Mouse (Mus musculus) lung, embryonic 15.5 days (tissue): ENCODE results near the gene Ypel2. TPM values are rescaled to one million over a fixed set of nuclear protein-coding genes. Genes with fewer than 3 reads are reported as not detected.

ENCODE experiments used
- ATAC-seq: fragments of 200-750 bp; cut with Nextera tagmentation; 2 replicates; pipeline ENCODE4 v1.8.0; 2017; ENCODE audit warnings: moderate number of reproducible peaks, borderline replicate concordance; ENCODE audit not compliant: low FRiP score, low TSS enrichment; ENCODE audit errors: extremely low read depth
- H3K27ac ChIP-seq: fragments of 300-500 bp; sonication (generic); 2 replicates; pipeline ENCODE4 v1.5.1; 2015; ENCODE audit warnings: moderate library complexity, mild to moderate bottlenecking, inconsistent platforms
- H3K27me3 ChIP-seq: fragments of 300-500 bp; sonication (generic); 2 replicates; pipeline ENCODE4 v1.6.1; 2015; ENCODE audit warnings: inconsistent platforms
- H3K36me3 ChIP-seq: fragments of 300-500 bp; sonication (generic); 2 replicates; pipeline ENCODE4 v1.6.1; 2015; ENCODE audit warnings: inconsistent platforms
- H3K4me1 ChIP-seq: fragments of 300-500 bp; sonication (generic); 2 replicates; pipeline ENCODE4 v1.6.1; 2015; ENCODE audit warnings: inconsistent platforms
- H3K4me2 ChIP-seq: fragments of 300-500 bp; sonication (generic); 2 replicates; pipeline ENCODE4 v1.6.1; 2015; ENCODE audit warnings: inconsistent platforms, mild to moderate bottlenecking, moderate library complexity
- H3K4me3 ChIP-seq: fragments of 300-500 bp; sonication (generic); 2 replicates; pipeline ENCODE4 v1.5.1; 2015; ENCODE audit warnings: mild to moderate bottlenecking, inconsistent platforms
- H3K9ac ChIP-seq: fragments of 300-500 bp; sonication (generic); 2 replicates; pipeline ENCODE4 v1.6.1; 2015; ENCODE audit warnings: inconsistent platforms
- H3K9me3 ChIP-seq: fragments of 300-500 bp; sonication (generic); 2 replicates; pipeline ENCODE4 v1.6.1; 2016; ENCODE audit warnings: inconsistent platforms
- WGBS: fragments of 180-500 bp; shearing (Covaris S2); methylation state at CpG from one replicate; pipeline ENCODE4 v1.1.7; 2015; 5-methylcytosine and 5-hydroxymethylcytosine counted together
- polyA plus RNA-seq: library from polyadenylated mRNA; unstranded; fragments of >200 nt; fragmentation: Nextera tagmentation; extraction: Ambion mirVana; gene quantifications from 2 replicates; pipeline ENCODE4 v1.2.1, GENCODE M21; 2015

Gene Ypel2
- polyA plus RNA-seq, 1 experiment from 2014 or later, result 9.4 TPM

DNA sequence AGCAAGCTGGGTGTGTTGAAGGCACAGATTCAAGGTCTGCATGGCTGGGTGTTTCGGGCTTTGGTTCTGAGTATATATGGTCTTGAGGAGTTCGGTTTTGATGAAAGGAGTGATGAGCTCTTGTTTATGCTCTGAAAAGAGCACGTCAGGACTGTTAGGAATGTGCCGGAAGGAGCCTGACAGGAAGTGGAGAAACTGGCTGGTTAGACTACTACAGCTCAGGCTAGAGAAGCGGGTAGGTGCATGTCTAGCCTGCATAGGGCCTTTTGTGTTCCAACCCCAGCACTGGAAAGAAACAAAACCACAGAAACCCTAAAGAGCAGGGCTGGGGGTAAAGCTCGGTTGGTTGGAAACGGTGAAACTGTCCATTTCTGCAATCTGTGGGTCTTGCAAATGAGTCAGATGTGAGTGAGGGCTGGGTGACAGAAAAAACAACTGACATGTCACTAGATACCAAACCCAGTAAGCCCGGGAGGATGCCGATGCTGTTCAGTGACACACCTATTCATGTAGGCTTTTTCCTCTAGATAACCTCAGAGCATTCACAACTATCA is 68.3 kb downstream of the Ypel2 start:
- peaks cover 9% of the 10 kb centered on the region; the same call in 1 of the 2 replicates for H3K4me1 ChIP-seq
- H3K4me3 ChIP-seq, result no peak overlapping the region
- WGBS, result 62% methylated on average over 9 of the region's 9 CpGs
- no peaks in the 10 kb centered on the region for H3K36me3 ChIP-seq
- H3K9me3 ChIP-seq, result no peaks in the 10 kb centered on the region
- ATAC-seq, result no peak
- H3K9ac ChIP-seq, result no peak overlapping the region
- H3K27me3 ChIP-seq, result no peaks in the 10 kb centered on the region
- H3K27ac ChIP-seq, result no peak overlapping the region
- H3K4me2 ChIP-seq, result no peak overlapping the region

GRCm38 (mm10) chr11:86924629-86925028 is 68.9 kb downstream of the Ypel2 start:
- no peaks in the 10 kb centered on the region for H3K9me3 ChIP-seq
- H3K27ac ChIP-seq, result no peak overlapping the region
- H3K27me3 ChIP-seq, result no peaks in the 10 kb centered on the region
- no peak overlapping the region for H3K9ac ChIP-seq
- ATAC-seq, result no peak
- peaks cover 10% of the 10 kb centered on the region; the same call in 1 of the 2 replicates for H3K4me1 ChIP-seq
- H3K36me3 ChIP-seq, result no peaks in the 10 kb centered on the region
- no peak overlapping the region for H3K4me2 ChIP-seq
- 79% methylated on average over 3 of the region's 3 CpGs for WGBS
- no peak overlapping the region for H3K4me3 ChIP-seq

DNA sequence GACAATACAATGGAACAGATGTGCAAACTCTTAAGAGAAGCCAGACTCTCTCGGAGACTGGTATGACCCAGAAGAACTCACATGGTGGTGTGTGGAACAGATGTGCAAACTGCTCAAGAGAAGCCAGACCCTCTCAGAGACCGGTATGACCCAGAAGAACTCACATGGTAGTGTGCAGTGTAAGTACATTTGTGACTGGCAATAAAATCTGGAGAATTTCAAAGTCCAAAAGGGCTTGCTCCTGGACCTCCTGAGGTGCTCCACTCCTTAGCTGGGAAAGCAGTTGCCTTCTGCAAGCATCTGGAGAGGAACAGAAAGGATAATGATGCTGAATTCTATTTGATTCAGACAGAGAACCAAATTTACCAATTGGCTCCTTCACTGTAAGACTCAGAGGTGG is 69.9 kb downstream of the Ypel2 start:
- Histone ChIP-seq H3K4me2 (no peak overlapping the region), H3K4me3 (no peak overlapping the region), H3K27ac (no peak overlapping the region), H3K9ac (no peak overlapping the region), H3K36me3 (no peaks in the 10 kb centered on the region), H3K4me1 (peaks cover 10% of the 10 kb centered on the region; the same call in 1 of the 2 replicates), H3K9me3 (no peaks in the 10 kb centered on the region), H3K27me3 (no peaks in the 10 kb centered on the region)
- no peak for ATAC-seq
- WGBS, result 66% methylated on average over 2 of the region's 2 CpGs

DNA sequence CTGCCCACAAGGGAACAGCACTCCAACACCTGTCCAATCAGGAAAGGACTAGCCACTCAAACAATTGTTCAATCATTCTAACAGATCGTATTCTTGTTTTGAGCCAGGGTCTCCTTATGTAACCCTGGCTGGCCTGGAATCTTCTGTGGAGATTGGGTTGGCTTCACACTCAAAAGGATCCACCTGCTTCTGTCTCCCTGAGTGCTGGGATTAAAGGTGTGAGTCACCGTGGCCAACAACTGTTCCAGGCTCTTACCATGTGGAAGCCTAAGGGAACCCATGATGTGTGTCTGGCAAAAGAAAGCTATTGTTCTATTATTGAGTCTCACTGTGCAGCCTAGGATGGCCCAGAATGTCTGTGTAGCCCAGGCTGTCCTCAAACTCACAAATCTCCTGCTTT is 71.5 kb downstream of the Ypel2 start:
- Histone ChIP-seq H3K27ac (no peak overlapping the region), H3K4me2 (no peak overlapping the region), H3K9me3 (no peaks in the 10 kb centered on the region), H3K27me3 (no peaks in the 10 kb centered on the region), H3K36me3 (no peaks in the 10 kb centered on the region), H3K9ac (no peak overlapping the region), H3K4me1 (peaks cover 10% of the 10 kb centered on the region; the same call in 1 of the 2 replicates), H3K4me3 (no peak overlapping the region)
- ATAC-seq, result no peak
- WGBS, result 86% methylated on average over 2 of the region's 2 CpGs

DNA sequence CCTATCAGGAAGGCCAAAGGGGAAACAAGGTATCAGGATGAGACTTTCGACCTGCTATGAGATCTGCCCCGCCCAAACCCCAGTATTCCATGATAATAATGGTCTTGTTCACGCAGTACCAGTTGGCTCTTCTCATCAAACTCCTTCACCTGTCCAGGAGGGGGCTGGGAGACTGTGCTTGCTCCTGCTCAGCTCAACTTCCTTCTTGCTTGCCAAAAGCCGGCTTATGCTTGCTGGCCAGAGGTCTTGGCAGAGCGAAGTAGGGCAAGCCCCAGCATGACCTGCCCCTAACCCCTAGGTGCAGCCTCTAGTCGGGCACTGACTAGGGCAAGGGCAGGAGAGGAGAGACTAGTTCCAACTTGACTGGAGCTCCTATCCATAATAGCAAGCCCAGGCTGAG is 72.2 kb downstream of the Ypel2 start:
- WGBS, result 74% methylated on average over 6 of the region's 6 CpGs
- H3K36me3 ChIP-seq, result no peaks in the 10 kb centered on the region
- no peaks in the 10 kb centered on the region for H3K9me3 ChIP-seq
- H3K4me1 ChIP-seq, result peaks cover 10% of the 10 kb centered on the region; the same call in 1 of the 2 replicates
- ATAC-seq, result no peak
- H3K27ac ChIP-seq, result no peak overlapping the region
- no peak overlapping the region for H3K4me2 ChIP-seq
- H3K9ac ChIP-seq, result no peak overlapping the region
- no peaks in the 10 kb centered on the region for H3K27me3 ChIP-seq
- H3K4me3 ChIP-seq, result no peak overlapping the region

DNA sequence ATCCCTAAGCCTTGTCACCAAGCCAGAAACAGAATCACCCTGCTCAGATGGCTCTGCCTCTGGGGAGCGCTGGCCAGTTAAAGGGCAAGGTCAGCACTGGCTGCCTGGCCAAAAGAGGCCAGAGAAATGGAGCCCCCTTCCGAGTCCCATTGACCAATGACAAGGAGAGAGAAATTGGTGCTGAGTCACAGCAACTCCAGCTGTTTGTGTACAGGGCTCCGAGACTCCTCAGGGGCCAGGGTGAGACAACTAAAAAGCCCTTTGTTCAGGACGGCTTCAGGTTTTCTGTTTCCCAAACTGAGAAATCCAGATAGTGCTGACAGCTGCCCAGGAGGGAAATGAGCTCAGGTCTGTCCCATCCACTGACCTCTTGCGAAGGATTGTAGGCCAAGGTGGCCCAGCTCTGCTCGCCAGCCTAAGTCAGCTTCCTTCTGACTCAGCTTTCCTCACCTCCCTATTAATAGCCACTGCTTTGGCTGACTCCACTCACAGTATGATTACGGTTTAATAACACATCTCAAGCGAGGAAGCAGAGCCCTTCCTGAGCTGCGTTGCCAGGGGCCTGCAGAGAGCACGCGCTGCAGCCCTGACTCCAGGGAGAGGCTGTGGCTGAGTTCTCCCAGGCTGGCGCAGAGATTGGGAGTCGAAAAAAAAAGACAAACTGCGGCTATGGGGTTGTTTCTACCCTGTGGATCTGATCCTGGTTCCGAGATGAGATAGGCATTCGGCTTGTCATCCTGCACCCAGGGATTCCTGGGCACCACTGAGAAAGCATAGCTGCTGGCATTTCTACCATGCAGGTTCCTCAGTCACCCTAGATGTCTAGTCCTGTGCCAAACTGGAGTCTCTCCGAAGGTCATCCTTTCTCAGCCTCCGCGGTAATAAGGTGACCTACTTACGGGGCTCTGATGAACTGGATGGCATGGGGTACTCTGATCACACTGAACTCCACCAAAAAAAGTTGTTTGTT is 73.1 kb downstream of the Ypel2 start:
- no peak overlapping the region for H3K27ac ChIP-seq
- no peak overlapping the region for H3K4me3 ChIP-seq
- no peak; the same call in 1 of the 2 replicates for ATAC-seq
- H3K36me3 ChIP-seq, result no peaks in the 10 kb centered on the region
- WGBS, result 53% methylated on average over 20 of the region's 20 CpGs
- H3K9ac ChIP-seq, result no peak overlapping the region
- H3K27me3 ChIP-seq, result no peaks in the 10 kb centered on the region
- no peaks in the 10 kb centered on the region for H3K9me3 ChIP-seq
- H3K4me2 ChIP-seq, result no peak overlapping the region
- H3K4me1 ChIP-seq, result peaks cover 10% of the 10 kb centered on the region; the same call in 1 of the 2 replicates

- Histone ChIP-seq H3K4me3 (no peak overlapping the region), H3K27ac (no peak overlapping the region), H3K9ac (no peak overlapping the region), H3K27me3 (no peaks in the 10 kb centered on the region), H3K4me1 (0 out of 2 replicates have a peak, but pooled peaks cover 6% of the 10 kb centered on the region), H3K9me3 (no peaks in the 10 kb centered on the region), H3K4me2 (no peak overlapping the region), H3K36me3 (no peaks in the 10 kb centered on the region)
- ATAC-seq, result no peak
- WGBS, result 87% methylated on average over 7 of the region's 7 CpGs
Measured at GRCm38 (mm10) chr11:86919468-86919867, 74.0 kb downstream of the Ypel2 start.

- no peaks in the 10 kb centered on the region for H3K9me3 ChIP-seq
- no peak overlapping the region for H3K27ac ChIP-seq
- no peaks in the 10 kb centered on the region for H3K27me3 ChIP-seq
- H3K36me3 ChIP-seq, result no peaks in the 10 kb centered on the region
- no peak overlapping the region for H3K4me2 ChIP-seq
- no peak overlapping the region for H3K4me3 ChIP-seq
- no peak overlapping the region for H3K9ac ChIP-seq
- ATAC-seq, result no peak
- WGBS, result 91% methylated on average over 2 of the region's 2 CpGs
- peaks cover 6% of the 10 kb centered on the region; the same call in 1 of the 2 replicates for H3K4me1 ChIP-seq
Measured at GRCm38 (mm10) chr11:86917536-86917935, 76.0 kb downstream of the Ypel2 start.

GRCm38 (mm10) chr11:86916596-86917249 is 76.8 kb downstream of the Ypel2 start:
- Histone ChIP-seq H3K4me2 (no peak overlapping the region), H3K36me3 (no peaks in the 10 kb centered on the region), H3K4me1 (peaks cover 6% of the 10 kb centered on the region; the same call in 1 of the 2 replicates), H3K27ac (no peak overlapping the region), H3K9me3 (no peaks in the 10 kb centered on the region), H3K4me3 (no peak overlapping the region), H3K27me3 (no peaks in the 10 kb centered on the region), H3K9ac (no peak overlapping the region)
- no peak for ATAC-seq
- WGBS, result 48% methylated on average over 8 of the region's 8 CpGs

DNA sequence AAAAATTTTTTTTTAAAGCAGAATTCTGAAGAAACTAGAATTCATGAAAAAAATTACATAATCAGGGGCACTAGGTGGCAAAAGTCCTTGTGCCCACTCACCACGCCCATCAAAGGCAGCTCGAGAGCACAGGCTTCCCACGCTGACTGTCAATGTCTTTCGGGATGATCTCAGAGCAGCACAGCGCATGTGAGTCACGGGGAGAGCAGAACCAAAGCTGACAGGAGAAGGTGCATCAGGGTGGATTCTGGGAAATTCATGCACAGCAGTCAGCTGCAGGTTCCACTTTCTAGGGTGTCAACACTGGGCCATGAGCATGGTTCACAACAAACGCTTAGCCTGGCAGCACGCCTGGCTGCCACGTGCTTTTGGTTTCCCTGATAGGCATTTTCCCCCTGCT is 79.2 kb downstream of the Ypel2 start:
- Histone ChIP-seq H3K4me2 (no peak overlapping the region), H3K4me1 (no peaks in the 10 kb centered on the region; the same call in 1 of the 2 replicates), H3K27me3 (no peaks in the 10 kb centered on the region), H3K36me3 (no peaks in the 10 kb centered on the region), H3K4me3 (no peak overlapping the region), H3K27ac (no peak overlapping the region), H3K9me3 (no peaks in the 10 kb centered on the region), H3K9ac (no peak overlapping the region)
- ATAC-seq, result no peak
- 71% methylated on average over 9 of the region's 9 CpGs for WGBS

GRCm38 (mm10) chr11:86910244-86910643 is 83.3 kb downstream of the Ypel2 start:
- H3K27me3 ChIP-seq, result no peaks in the 10 kb centered on the region
- no peak for ATAC-seq
- no peaks in the 10 kb centered on the region for H3K9me3 ChIP-seq
- H3K4me1 ChIP-seq, result no peaks in the 10 kb centered on the region; the same call in 1 of the 2 replicates
- H3K4me2 ChIP-seq, result no peak overlapping the region
- no peak overlapping the region for H3K27ac ChIP-seq
- no peak overlapping the region for H3K4me3 ChIP-seq
- WGBS, result 62% methylated on average over 4 of the region's 4 CpGs
- no peak overlapping the region for H3K9ac ChIP-seq
- no peaks in the 10 kb centered on the region for H3K36me3 ChIP-seq
